Mouse (Mus musculus) heart, embryonic 11.5 days (tissue): ENCODE measurements at regions not wholly inside any gene's neighbourhood (a gene's known extent, or its start where the extent isn't known, plus 50 kb on each side); places are given as distances from the start of the nearest gene placed in this dataset.

Source experiments
- ATAC-seq: fragments of 200-750 bp; cut with Nextera tagmentation; replicated peaks from 2 replicates; pipeline ENCODE4 v1.8.0; 2017; ENCODE audit warnings: moderate library complexity; ENCODE audit not compliant: insufficient number of reproducible peaks, low FRiP score, low TSS enrichment
- H3K27ac ChIP-seq: fragments of 300-500 bp; sonication (generic); 2 replicates; pipeline ENCODE4 v1.5.1; 2014; ENCODE audit warnings: mild to moderate bottlenecking, low read depth, low read length
- H3K27me3 ChIP-seq: fragments of 300-500 bp; sonication (generic); 2 replicates; pipeline ENCODE4 v1.6.1; 2014; ENCODE audit warnings: mild to moderate bottlenecking, low read length, mixed read lengths; ENCODE audit not compliant: control insufficient read depth, insufficient read depth
- H3K36me3 ChIP-seq: fragments of 300-500 bp; sonication (generic); 2 replicates; pipeline ENCODE4 v1.6.1; 2014; ENCODE audit warnings: mild to moderate bottlenecking, low read length, moderate library complexity, mixed read lengths; ENCODE audit not compliant: control insufficient read depth, insufficient read depth
- H3K4me1 ChIP-seq: fragments of 300-500 bp; sonication (generic); 2 replicates; pipeline ENCODE4 v1.6.1; 2014; ENCODE audit warnings: low read length; ENCODE audit not compliant: control insufficient read depth, insufficient read depth
- H3K4me2 ChIP-seq: fragments of 300-500 bp; sonication (generic); 2 replicates; pipeline ENCODE4 v1.6.1; 2014; ENCODE audit warnings: mild to moderate bottlenecking, moderate library complexity
- H3K4me3 ChIP-seq: fragments of 300-500 bp; sonication (generic); 2 replicates; pipeline ENCODE4 v1.5.1; 2014; ENCODE audit warnings: low read depth, low read length
- H3K9ac ChIP-seq: fragments of 300-500 bp; sonication (generic); 2 replicates; pipeline ENCODE4 v1.6.1; 2014; ENCODE audit warnings: mild to moderate bottlenecking, low read depth, low read length, moderate library complexity
- H3K9me3 ChIP-seq: fragments of 300-500 bp; sonication (generic); replicated peaks from 2 replicates; pipeline ENCODE4 v1.6.1; 2016; ENCODE audit warnings: low read length; ENCODE audit not compliant: control insufficient read depth
- WGBS: fragments of 180-500 bp; shearing (Covaris S2); extraction: QIAGEN DNeasy Blood & Tissue Kit; methylation state at CpG from one replicate; pipeline ENCODE4 v1.1.7; 2014; ENCODE audit not compliant: insufficient replicate concordance; 5-methylcytosine and 5-hydroxymethylcytosine counted together

DNA sequence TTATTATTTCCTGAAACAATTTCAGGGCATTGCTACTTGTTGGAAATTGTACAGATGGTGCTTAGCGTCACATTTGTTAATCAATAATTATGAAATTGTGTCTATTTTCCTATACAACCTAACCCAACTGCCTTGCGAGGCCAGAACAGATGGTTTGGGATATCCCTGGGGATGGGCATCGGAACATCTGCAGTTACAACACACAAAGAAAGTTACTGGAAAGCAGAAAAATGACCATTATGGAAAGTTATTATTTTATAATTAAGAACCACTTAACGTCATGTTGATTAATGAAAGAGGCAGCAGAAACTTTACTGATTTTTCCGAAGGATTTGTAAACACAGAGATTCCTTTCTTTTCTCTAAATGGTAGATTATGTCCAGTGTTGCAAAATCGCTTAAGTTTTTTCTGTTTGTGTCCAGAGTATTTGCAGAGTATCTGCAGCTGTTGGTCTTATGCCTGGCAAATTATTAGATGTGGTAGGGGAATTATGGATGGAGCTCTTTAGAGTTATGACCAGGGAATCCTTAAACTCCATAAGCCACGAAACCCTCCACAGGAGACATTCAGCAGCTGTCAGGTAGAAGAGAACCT, 163.2 kb upstream of the Ankrd50 start:
- Histone ChIP-seq H3K4me1 (no peaks in the 10 kb centered on the region), H3K27me3 (no peaks in the 10 kb centered on the region), H3K36me3 (no peaks in the 10 kb centered on the region), H3K27ac (no peak overlapping the region), H3K4me2 (no peak overlapping the region), H3K9ac (no peak overlapping the region), H3K9me3 (no peaks in the 10 kb centered on the region), H3K4me3 (no peak overlapping the region)
- no peak for ATAC-seq
- WGBS, result 83% methylated on average over 7 of the region's 7 CpGs

- Histone ChIP-seq H3K4me1 (no peaks in the 10 kb centered on the region; the same call in 1 of the 2 replicates), H3K9ac (no peak overlapping the region), H3K4me3 (no peak overlapping the region), H3K4me2 (no peak overlapping the region), H3K27me3 (no peaks in the 10 kb centered on the region), H3K9me3 (no peaks in the 10 kb centered on the region), H3K27ac (no peak overlapping the region), H3K36me3 (no peaks in the 10 kb centered on the region)
- ATAC-seq, result no peak
- WGBS, result 21% methylated on average over 1 of the region's 1 CpGs
These were observed 157.1 kb upstream of the Ankrd50 start for GRCm38 (mm10) chr3:38641733-38642132.

- WGBS, result 75% methylated on average over 4 of the region's 4 CpGs
- H3K27me3 ChIP-seq, result no peaks in the 10 kb centered on the region
- no peak overlapping the region for H3K4me3 ChIP-seq
- no peaks in the 10 kb centered on the region; the same call in 1 of the 2 replicates for H3K4me1 ChIP-seq
- no peaks in the 10 kb centered on the region for H3K36me3 ChIP-seq
- H3K27ac ChIP-seq, result no peak overlapping the region
- H3K9me3 ChIP-seq, result no peaks in the 10 kb centered on the region
- ATAC-seq, result no peak
- H3K4me2 ChIP-seq, result no peak overlapping the region
- H3K9ac ChIP-seq, result no peak overlapping the region
These were observed 152.2 kb upstream of the Ankrd50 start for GRCm38 (mm10) chr3:38636806-38637205.

DNA sequence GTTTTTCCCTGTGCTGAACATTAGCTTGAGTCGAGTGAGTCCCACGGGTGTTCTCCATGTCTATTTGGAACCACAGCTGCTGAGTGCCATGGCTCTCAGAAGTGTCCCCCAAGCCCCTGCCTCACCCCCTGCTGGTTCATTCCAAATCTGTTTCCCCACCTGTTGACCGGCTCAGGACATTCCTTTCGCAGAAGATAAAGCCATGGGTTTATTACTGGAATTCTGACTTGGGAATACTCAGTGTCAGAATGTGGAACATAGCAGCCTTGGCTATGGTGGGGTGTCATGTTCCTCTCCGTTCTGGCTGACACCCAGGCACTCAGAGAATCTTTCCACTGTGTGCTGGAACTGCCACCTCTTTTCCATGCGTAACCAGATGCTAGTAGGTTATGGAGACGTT, 148.7 kb upstream of the Ankrd50 start:
- WGBS, result 62% methylated on average over 7 of the region's 7 CpGs
- Histone ChIP-seq H3K4me2 (no peak overlapping the region), H3K27ac (no peak overlapping the region), H3K4me1 (no peaks in the 10 kb centered on the region; the same call in 1 of the 2 replicates), H3K9ac (no peak overlapping the region), H3K27me3 (no peaks in the 10 kb centered on the region), H3K4me3 (no peak overlapping the region), H3K36me3 (no peaks in the 10 kb centered on the region), H3K9me3 (no peaks in the 10 kb centered on the region)
- ATAC-seq, result no peak

GRCm38 (mm10) chr3:38625575-38626184, 141.0 kb upstream of the Ankrd50 start:
- 38% methylated on average over 12 of the region's 12 CpGs for WGBS
- no peaks in the 10 kb centered on the region for H3K27me3 ChIP-seq
- ATAC-seq, result no peak; the same call in 1 of the 2 replicates
- H3K4me2 ChIP-seq, result no peak overlapping the region
- no peak overlapping the region for H3K9ac ChIP-seq
- H3K27ac ChIP-seq, result peak overlapping the region; percentile 37; the same call in 1 of the 2 replicates
- H3K9me3 ChIP-seq, result no peaks in the 10 kb centered on the region
- H3K36me3 ChIP-seq, result no peaks in the 10 kb centered on the region
- H3K4me3 ChIP-seq, result no peak overlapping the region
- 0 out of 2 replicates have a peak, but pooled peaks cover 2% of the 10 kb centered on the region for H3K4me1 ChIP-seq

GRCm38 (mm10) chr3:38617989-38618388, 133.3 kb upstream of the Ankrd50 start:
- Histone ChIP-seq H3K4me2 (no peak overlapping the region; the same call in 1 of the 2 replicates), H3K27me3 (no peaks in the 10 kb centered on the region), H3K4me3 (no peak overlapping the region), H3K4me1 (peaks cover 10% of the 10 kb centered on the region; the same call in 1 of the 2 replicates), H3K27ac (no peak overlapping the region), H3K9ac (no peak overlapping the region), H3K36me3 (no peaks in the 10 kb centered on the region), H3K9me3 (no peaks in the 10 kb centered on the region)
- WGBS, result 49% methylated on average over 3 of the region's 3 CpGs
- no peak for ATAC-seq

DNA sequence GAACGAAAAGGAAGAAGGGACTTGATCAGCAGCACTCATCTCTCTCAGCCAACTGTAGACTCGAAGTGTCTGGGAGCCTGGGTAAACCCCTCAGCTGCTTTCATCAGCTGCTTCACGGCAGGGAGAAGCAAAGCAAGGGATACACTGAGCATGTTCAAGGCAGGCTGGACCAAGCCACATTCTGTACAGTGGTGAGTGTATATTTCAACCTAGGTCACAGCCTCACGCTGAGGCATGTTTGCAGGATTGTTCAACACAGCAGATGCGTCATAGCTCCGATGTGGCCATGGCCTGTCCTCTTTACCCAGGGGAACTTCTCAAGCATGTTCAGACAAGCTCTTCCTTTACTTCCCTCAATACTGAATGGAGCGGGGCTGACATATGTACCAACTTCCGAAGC, 132.6 kb upstream of the Ankrd50 start:
- Histone ChIP-seq H3K9me3 (no peaks in the 10 kb centered on the region), H3K4me1 (peaks cover 10% of the 10 kb centered on the region; the same call in 1 of the 2 replicates), H3K36me3 (no peaks in the 10 kb centered on the region), H3K27me3 (no peaks in the 10 kb centered on the region), H3K27ac (no peak overlapping the region), H3K9ac (no peak overlapping the region), H3K4me2 (no peak overlapping the region), H3K4me3 (no peak overlapping the region)
- ATAC-seq, result no peak
- WGBS, result 83% methylated on average over 8 of the region's 8 CpGs

GRCm38 (mm10) chr3:38613706-38614105, 129.1 kb upstream of the Ankrd50 start:
- Histone ChIP-seq H3K36me3 (no peaks in the 10 kb centered on the region), H3K4me3 (no peak overlapping the region), H3K9ac (no peak overlapping the region), H3K9me3 (no peaks in the 10 kb centered on the region), H3K27ac (no peak overlapping the region), H3K4me2 (no peak overlapping the region), H3K4me1 (peaks cover 9% of the 10 kb centered on the region; the same call in 1 of the 2 replicates), H3K27me3 (no peaks in the 10 kb centered on the region)
- 71% methylated on average over 6 of the region's 6 CpGs for WGBS
- ATAC-seq, result no peak

- Histone ChIP-seq H3K9ac (no peak overlapping the region), H3K4me1 (no peaks in the 10 kb centered on the region), H3K4me3 (no peak overlapping the region), H3K36me3 (no peaks in the 10 kb centered on the region), H3K27ac (no peak overlapping the region), H3K9me3 (no peaks in the 10 kb centered on the region), H3K27me3 (no peaks in the 10 kb centered on the region), H3K4me2 (no peak overlapping the region)
- ATAC-seq, result no peak
- 85% methylated on average over 1 of the region's 1 CpGs for WGBS
These were observed 106.9 kb upstream of the Ankrd50 start for GRCm38 (mm10) chr3:38591531-38591930.
